Mouse (Mus musculus) midbrain, postnatal 0 days (tissue): ENCODE measurements around the gene Eif6. TPM values are rescaled to one million over a fixed set of nuclear protein-coding genes. Genes with fewer than 3 reads are reported as not detected.
A peak's percentile ranks its signal among the peaks of the same experiment; 100 is the strongest.

ENCODE experiments used
- ATAC-seq: fragments of 200-750 bp; cut with Nextera tagmentation; 2 replicates; pipeline ENCODE4 v1.8.0; 2017; ENCODE audit warnings: moderate number of reproducible peaks, mild to moderate bottlenecking, moderate TSS enrichment, moderate library complexity; ENCODE audit not compliant: low FRiP score
- DNase-seq: peaks from one replicate; pipeline ENCODE4 v3.0.0-alpha.2; 2015; ENCODE audit warnings: low spot score
- H3K27ac ChIP-seq: fragments of 300-500 bp; sonication (generic); 2 replicates; pipeline ENCODE4 v1.5.1; 2014; ENCODE audit warnings: low read depth, mild to moderate bottlenecking, low read length, mixed read lengths
- H3K27me3 ChIP-seq: fragments of 300-500 bp; sonication (generic); 2 replicates; pipeline ENCODE4 v1.6.1; 2014; ENCODE audit warnings: low read length, control low read depth, mixed read lengths; ENCODE audit not compliant: insufficient read depth
- H3K36me3 ChIP-seq: fragments of 300-500 bp; sonication (generic); 2 replicates; pipeline ENCODE4 v1.6.1; 2014; ENCODE audit warnings: low read length, control low read depth, mixed read lengths; ENCODE audit not compliant: insufficient read depth
- H3K4me1 ChIP-seq: fragments of 300-500 bp; sonication (generic); 2 replicates; pipeline ENCODE4 v1.6.1; 2014; ENCODE audit warnings: mild to moderate bottlenecking, control low read depth, antibody characterized with exemption, low read length, mixed read lengths; ENCODE audit not compliant: insufficient read depth
- H3K4me2 ChIP-seq: fragments of 300-500 bp; sonication (generic); 2 replicates; pipeline ENCODE4 v1.6.1; 2014; ENCODE audit warnings: low read depth, mild to moderate bottlenecking, low read length, mixed read lengths; ENCODE audit not compliant: poor library complexity, severe bottlenecking
- H3K4me3 ChIP-seq: fragments of 300-500 bp; sonication (generic); 2 replicates; pipeline ENCODE4 v1.5.1; 2014; ENCODE audit warnings: low read depth, mild to moderate bottlenecking, low read length, moderate library complexity
- H3K9ac ChIP-seq: fragments of 300-500 bp; sonication (generic); replicated peaks from 2 replicates; pipeline ENCODE4 v1.6.1; 2014; ENCODE audit warnings: mild to moderate bottlenecking, low read length, moderate library complexity, mixed read lengths; ENCODE audit not compliant: poor library complexity, severe bottlenecking
- H3K9me3 ChIP-seq: fragments of 300-500 bp; sonication (generic); 2 replicates; pipeline ENCODE4 v1.6.1; 2016; ENCODE audit warnings: low read length, control low read depth
- CTCF ChIP-seq: IDR thresholded peaks from 2 replicates; pipeline ENCODE4 v1.5.1; 2016; ENCODE audit warnings: antibody characterized with exemption, mild to moderate bottlenecking
- WGBS: fragments of 180-500 bp; shearing (Covaris S2); extraction: QIAGEN DNeasy Blood & Tissue Kit; methylation state at CpG from one replicate; pipeline ENCODE4 v1.1.7; 2014; 5-methylcytosine and 5-hydroxymethylcytosine counted together
- polyA plus RNA-seq: library from polyadenylated mRNA; unstranded; fragments of >200 nt; fragmentation: Nextera tagmentation; extraction: Ambion mirVana; gene quantifications from 2 replicates; pipeline ENCODE4 v1.2.1, GENCODE M21; 2015
- total RNA-seq: library from RNA; depleted of rRNA; stranded (reverse); fragments of >200 nt; gene quantifications from 2 replicates; pipeline ENCODE4 v1.2.3, GENCODE M21; 2014

Eif6 gene
- total and polyA plus RNA-seq, 2 experiments from 2014 or later, result 85.4 to 130 TPM

GRCm38 (mm10) chr2:155863301-155863867, 36.7 kb upstream of the Eif6 start:
- WGBS, result 40% methylated on average over 11 of the region's 11 CpGs
- no peaks in the 10 kb centered on the region for H3K9me3 ChIP-seq
- no peaks in the 10 kb centered on the region for H3K4me1 ChIP-seq
- H3K4me2 ChIP-seq, result no peak overlapping the region
- H3K4me3 ChIP-seq, result no peak overlapping the region
- H3K36me3 ChIP-seq, result peaks cover 10% of the 10 kb centered on the region
- H3K27ac ChIP-seq, result peak overlapping the region; percentile 39
- ATAC-seq (0 out of 2 replicates have a peak, but pooled peaks have one; percentile 10), DNase-seq (no peak)
- TF ChIP-seq CTCF, result no peak
- no peaks in the 10 kb centered on the region for H3K27me3 ChIP-seq
- H3K9ac ChIP-seq, result no peak overlapping the region

- H3K36me3 ChIP-seq, result peaks cover 7% of the 10 kb centered on the region
- H3K27me3 ChIP-seq, result no peaks in the 10 kb centered on the region
- peak; percentile 82 for DNase-seq
- no peak overlapping the region for H3K9ac ChIP-seq
- no peaks in the 10 kb centered on the region for H3K4me1 ChIP-seq
- peak overlapping the region; percentile 55 for H3K27ac ChIP-seq
- peak; percentile 90 for ATAC-seq
- H3K9me3 ChIP-seq, result no peaks in the 10 kb centered on the region
- H3K4me2 ChIP-seq, result no peak overlapping the region
- H3K4me3 ChIP-seq, result no peak overlapping the region
- TF ChIP-seq CTCF, result no peak
- 49% methylated on average over 13 of the region's 13 CpGs for WGBS
Measured at GRCm38 (mm10) chr2:155862573-155863300, 36.0 kb upstream of the Eif6 start.

GRCm38 (mm10) chr2:155861581-155861980, 34.9 kb upstream of the Eif6 start:
- H3K27ac ChIP-seq, result no peak overlapping the region
- WGBS, result 91% methylated on average over 6 of the region's 6 CpGs
- no peak overlapping the region for H3K9ac ChIP-seq
- peaks cover 4% of the 10 kb centered on the region; the same call in 1 of the 2 replicates for H3K36me3 ChIP-seq
- ATAC-seq (no peak), DNase-seq (no peak)
- no peak overlapping the region for H3K4me3 ChIP-seq
- H3K4me1 ChIP-seq, result no peaks in the 10 kb centered on the region
- H3K9me3 ChIP-seq, result no peaks in the 10 kb centered on the region
- H3K4me2 ChIP-seq, result no peak overlapping the region
- no peaks in the 10 kb centered on the region for H3K27me3 ChIP-seq
- TF ChIP-seq CTCF, result no peak

GRCm38 (mm10) chr2:155860102-155860501, 33.4 kb upstream of the Eif6 start:
- Histone ChIP-seq H3K9me3 (no peaks in the 10 kb centered on the region), H3K4me3 (no peak overlapping the region), H3K4me1 (no peaks in the 10 kb centered on the region), H3K27ac (no peak overlapping the region), H3K4me2 (no peak overlapping the region), H3K27me3 (no peaks in the 10 kb centered on the region), H3K36me3 (peaks cover 7% of the 10 kb centered on the region; the same call in 1 of the 2 replicates), H3K9ac (no peak overlapping the region)
- WGBS, result 84% methylated on average over 7 of the region's 7 CpGs
- DNase-seq (no peak), ATAC-seq (no peak)
- no peak for TF ChIP-seq CTCF

- 93% methylated on average over 5 of the region's 5 CpGs for WGBS
- Histone ChIP-seq H3K27ac (no peak overlapping the region), H3K4me2 (no peak overlapping the region), H3K27me3 (no peaks in the 10 kb centered on the region), H3K9me3 (no peaks in the 10 kb centered on the region), H3K9ac (no peak overlapping the region), H3K36me3 (peaks cover 41% of the 10 kb centered on the region), H3K4me3 (no peak overlapping the region), H3K4me1 (no peaks in the 10 kb centered on the region)
- no peak for TF ChIP-seq CTCF
- DNase-seq (no peak), ATAC-seq (no peak)
Measured at GRCm38 (mm10) chr2:155852536-155852935, 25.8 kb upstream of the Eif6 start.

GRCm38 (mm10) chr2:155850120-155850519, 23.4 kb upstream of the Eif6 start:
- 84% methylated on average over 7 of the region's 7 CpGs for WGBS
- peaks cover 54% of the 10 kb centered on the region for H3K36me3 ChIP-seq

More at GRCm38 (mm10) chr2:155850120-155850519, 23.4 kb upstream of the Eif6 start:
- ATAC-seq (no peak), DNase-seq (no peak)
- Histone ChIP-seq H3K4me3 (no peak overlapping the region), H3K9ac (no peak overlapping the region), H3K27ac (no peak overlapping the region), H3K27me3 (no peaks in the 10 kb centered on the region), H3K9me3 (no peaks in the 10 kb centered on the region), H3K4me1 (no peaks in the 10 kb centered on the region), H3K4me2 (no peak overlapping the region)
- no peak for TF ChIP-seq CTCF
